Mouse (Mus musculus) small intestine, adult 2 months (tissue): ENCODE results near the gene Alox5ap.

Experiments used
- CTCF ChIP-seq: fragments of 200-500 bp; IDR thresholded peaks from 2 replicates; pipeline ENCODE4 v1.5.1; 2012; ENCODE audit warnings: low read depth, mild to moderate bottlenecking, control low read depth, inconsistent platforms, low read length, moderate library complexity, mixed read lengths; ENCODE audit not compliant: insufficient replicate concordance, insufficient read length; ENCODE audit errors: extremely low read depth
- POLR2A ChIP-seq: fragments of 200-500 bp; IDR thresholded peaks from 2 replicates; pipeline ENCODE4 v1.6.1; 2012; ENCODE audit warnings: low read depth, mild to moderate bottlenecking, control low read depth, inconsistent platforms, low read length, moderate library complexity

DNA sequence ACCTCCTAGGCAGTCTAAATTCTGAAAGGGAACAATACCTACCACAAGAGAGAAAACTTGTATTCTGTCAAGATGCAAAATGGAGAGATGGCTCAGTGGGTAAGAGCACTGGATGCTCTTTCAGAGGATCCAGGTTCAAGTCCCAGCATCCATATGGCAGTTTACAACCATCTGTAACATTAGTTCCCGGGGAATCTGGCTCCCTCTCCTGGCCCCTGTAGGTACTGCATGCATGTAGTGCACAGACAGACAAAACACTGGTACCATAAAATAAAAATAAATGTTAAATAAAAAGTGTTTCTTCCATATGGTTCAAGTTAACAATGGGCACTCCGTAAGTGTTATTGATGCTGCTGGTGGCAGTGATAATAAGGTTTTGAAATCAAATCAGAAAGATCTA lies 18.4 kb downstream of the Alox5ap start:
- TF ChIP-seq CTCF = peak; percentile 38; the same call in 1 of the 2 replicates
- no peak for TF ChIP-seq POLR2A
